Mouse (Mus musculus) right cerebral cortex, postnatal 14 days (tissue): ENCODE data around the gene Tbc1d22a.

ENCODE experiments used
- DNase-seq: peaks from one replicate; pipeline ENCODE4 v3.0.0; 2022

Tbc1d22a gene

DNA sequence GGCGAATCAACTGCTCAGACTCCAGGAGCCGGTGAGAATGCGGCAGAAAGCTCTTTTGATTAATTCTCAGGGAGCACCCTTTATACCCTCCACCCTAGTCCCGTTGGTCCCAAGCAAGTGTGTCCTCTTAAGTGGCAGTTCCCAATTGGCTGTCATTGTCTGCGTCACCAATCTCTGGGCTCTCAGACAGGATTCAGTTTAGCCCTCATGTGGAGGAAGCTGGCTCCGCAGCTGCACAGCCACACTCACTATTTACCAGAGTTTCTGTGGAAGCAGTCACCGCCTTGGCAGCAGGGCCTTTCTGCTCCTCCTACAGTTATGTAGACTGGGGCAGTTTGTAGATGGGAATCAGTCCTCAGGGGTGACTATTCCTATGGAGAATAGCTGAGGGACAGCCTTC is 256.9 kb downstream of the Tbc1d22a start:
- peak; percentile 43 for DNase-seq

DNA sequence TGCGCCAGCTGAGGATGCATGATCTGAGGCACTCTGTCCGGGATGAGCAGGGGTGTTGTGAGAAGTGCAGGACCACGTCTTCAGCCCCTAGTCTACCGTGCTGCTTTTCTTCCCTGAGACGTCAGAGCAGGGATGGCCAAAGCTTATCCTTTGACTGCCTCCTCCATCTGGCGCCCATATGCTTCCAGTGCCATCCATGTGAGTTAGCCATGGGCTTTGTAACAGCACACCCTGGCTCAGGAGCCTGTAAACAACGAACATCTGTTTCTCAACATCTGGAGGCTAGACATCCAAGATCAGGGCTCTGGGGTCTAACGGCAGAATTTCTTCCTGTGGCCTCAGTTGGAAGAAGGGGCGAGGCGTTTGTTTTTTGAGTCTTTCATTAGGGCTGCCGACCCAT is 259.2 kb downstream of the Tbc1d22a start:
- no peak for DNase-seq

DNA sequence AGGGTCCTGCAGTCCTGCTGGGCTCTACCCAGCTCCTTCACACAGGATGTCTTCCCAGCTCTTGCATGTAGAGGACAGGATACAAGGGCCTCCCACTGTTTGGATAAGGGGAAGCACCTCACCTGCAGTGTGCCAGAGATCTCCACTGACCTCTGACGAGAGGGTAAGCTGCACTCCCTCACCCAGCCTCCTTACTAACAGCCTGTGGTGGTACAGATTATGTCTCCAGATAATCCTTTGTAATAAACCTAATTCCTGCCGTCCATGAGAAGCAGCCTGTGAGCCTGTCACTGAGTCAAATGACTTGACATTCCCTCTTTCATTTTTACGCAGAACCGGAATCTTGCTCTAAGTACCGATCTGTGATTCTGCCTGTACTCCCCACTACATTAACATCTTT is 260.7 kb downstream of the Tbc1d22a start:
- DNase-seq, result no peak

DNA sequence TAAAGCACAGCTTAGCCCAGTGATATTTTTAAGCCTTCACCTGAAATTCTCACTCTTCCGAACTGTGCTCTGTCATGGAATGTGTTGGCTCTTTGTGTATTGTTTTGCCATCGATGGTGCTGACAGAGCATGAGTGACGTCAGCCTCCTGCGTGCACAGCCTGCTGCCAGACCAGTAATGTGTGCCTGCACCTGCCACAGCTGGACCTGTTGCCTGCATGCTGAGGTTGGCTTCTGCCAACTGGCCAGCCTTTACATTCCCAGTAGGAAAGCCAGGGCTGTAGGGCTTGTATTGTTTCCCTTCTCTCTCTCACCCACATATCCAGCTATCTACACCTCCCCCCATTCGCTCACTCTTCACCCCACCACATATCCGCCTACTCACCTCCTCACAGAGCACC is 262.2 kb downstream of the Tbc1d22a start:
- no peak for DNase-seq

DNA sequence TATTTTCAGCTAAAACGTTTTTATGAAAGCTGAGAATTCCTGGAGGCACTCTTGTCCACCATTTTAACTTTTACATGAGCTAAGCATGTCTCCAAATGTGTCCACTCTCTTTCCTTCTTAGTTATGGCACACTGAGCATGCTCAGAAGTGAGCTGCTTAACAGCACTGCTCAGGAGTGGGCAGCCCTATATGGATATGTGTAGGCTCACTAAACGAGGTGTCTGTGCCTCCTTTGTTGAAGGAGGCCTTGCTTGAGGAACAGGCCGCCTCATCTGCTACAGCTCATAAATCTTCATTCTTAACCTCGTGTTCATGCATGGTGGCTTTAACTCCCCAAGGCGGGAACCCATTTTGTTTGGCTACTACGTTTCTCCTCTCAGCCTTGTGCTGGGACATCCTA is 262.8 kb downstream of the Tbc1d22a start:
- DNase-seq, result no peak

DNA sequence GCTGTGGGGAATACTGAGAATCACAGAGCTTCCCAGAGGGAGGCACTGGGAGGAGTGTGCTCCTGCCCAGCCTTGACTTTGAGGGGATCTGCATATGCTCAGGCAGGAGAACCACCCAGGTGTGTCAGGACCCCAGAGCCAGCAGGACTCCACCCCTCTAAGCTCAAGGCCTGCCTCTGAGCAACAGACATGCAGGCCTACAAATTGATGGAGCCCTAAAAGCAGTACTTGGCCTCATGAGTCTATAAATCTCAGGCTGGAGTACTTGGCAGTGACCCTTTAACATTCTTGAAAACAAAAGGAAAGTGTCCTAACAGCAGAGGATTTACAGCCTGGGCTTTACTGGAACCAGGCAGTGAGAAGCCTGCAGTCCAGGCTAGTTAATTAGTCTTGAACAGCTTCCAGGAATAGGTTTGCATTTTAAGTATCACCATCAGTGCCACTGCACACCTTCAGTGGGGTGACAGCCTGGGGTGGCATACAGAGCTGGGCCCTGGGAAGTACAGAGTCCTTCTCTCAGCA is 263.3 kb downstream of the Tbc1d22a start:
- DNase-seq, result no peak

DNA sequence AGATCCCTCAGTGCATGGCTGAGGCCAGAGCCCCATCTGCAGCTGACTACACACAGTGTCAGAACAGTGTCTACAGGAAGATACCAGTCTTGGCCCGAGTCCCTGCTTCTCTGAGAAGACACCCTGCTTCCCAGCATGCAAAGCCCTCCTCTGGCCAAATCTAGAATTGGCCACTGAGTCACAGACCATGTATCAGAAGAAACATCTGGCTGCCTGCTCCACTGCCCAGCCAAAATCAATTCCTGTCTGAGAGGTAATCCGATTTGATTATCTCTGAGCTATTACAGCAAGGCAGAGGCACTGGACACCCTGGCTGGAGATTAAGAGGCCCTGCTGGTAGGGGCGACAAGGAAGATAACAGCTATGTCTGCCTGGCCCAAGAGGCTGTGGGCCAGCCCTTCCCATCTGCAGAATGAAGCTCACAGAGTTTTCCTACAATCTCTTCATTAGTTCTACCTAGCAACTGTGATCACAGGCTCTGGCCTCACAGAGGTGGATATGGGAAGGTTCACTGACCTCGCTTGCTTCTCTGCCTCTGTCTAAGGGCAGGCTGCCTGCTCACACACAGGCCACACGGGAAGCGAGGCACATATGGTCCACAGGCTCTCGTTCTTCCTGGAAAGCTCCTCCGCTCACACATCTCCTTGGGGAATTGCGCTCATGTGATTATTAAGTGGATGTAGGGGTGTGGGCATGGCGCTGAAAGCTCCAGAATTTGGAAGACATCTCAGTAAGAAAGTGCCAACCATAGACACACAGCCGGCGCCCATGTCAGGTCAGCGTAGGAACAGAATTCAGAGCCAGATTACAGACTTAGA is 264.6 kb downstream of the Tbc1d22a start:
- no peak for DNase-seq

DNA sequence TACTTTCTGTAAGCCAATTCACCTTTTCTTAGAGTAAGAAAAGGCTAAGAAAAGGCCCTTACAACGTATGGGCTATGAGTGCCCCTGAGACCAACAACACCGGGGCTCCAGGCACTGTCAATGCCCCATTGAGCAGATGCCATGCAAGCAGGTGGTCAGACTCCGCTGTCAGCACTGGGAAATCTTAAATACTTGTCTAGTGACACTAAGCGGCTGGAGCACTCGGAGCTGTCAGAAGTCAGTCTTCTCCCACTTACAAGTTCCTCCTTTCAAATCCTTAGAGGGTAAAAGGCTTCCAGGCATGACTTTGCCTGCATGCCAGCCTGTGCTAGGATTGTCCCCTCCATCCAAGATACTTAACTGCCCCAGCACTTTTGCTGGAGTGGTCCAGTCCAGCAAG is 268.1 kb downstream of the Tbc1d22a start:
- DNase-seq, result no peak

DNA sequence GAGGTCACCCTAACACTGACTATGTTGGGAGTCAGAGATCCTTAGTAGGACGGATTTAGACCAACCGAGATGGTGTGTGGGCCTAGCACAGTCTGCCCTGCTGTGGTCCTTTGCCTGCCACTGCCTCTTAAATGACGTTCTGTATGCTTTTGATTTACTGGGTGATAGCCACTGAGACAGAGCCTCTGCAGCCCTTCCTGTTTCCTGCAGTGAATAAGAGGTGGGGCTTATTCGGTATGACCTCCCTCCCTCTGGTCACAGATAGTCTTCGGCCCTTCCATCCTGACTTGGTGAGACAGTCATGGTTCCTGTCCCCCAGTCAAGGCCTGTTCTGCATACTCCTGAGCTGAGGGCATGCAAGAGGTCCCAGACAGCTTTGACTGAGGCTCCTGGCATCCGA is 271.6 kb downstream of the Tbc1d22a start:
- no peak for DNase-seq

DNA sequence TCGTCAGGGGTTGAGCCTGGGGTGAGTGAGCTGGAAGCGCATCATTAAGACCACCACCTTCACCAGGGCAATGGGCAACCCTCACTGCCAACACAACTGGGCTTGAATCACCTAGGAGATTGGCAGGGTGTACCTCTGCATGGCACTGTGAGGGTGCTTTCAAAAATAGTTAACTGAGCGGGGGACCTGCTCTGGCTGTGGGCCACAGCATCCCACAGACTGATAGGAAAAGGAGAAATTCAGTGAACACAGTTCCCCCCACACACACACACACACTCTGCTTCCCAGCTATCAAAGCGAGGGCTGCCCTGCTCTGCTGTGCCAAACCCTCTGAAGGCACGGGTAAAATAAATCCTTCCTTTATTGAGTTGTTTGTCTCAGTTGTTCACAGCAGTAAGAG is 273.1 kb downstream of the Tbc1d22a start:
- DNase-seq, result no peak

DNA sequence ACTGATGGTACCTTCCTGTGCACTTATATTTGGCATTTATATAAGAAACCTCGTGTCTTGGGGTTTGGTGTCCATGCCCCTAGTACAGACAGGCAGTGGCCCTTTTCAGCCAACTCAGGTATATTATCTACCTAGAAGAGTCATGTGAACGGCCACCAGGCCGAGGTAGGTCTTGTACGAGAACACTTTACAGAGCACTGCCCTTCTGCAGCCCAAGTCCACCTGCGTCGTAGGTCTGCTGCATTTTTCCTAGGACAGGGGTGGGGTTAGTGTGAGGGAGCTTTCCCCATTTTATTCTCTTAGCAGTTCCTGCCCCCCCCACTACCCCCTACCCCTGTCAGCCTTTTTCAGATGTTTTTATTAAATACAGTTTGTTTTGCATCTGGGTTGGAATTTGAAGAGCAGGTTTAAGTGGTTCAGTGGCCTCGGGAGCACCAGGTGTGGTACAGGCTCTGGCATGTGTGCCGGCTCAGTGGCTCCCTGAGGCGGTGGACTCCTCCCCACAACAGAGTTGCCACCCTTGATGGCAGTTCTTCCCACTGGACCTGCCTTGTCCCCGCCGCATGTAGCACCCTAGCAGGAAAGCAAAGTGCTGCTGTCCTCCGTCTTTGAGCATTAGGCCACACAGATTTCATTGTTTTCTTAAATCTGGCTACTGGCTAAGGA is 277.3 kb downstream of the Tbc1d22a start:
- DNase-seq, result no peak

DNA sequence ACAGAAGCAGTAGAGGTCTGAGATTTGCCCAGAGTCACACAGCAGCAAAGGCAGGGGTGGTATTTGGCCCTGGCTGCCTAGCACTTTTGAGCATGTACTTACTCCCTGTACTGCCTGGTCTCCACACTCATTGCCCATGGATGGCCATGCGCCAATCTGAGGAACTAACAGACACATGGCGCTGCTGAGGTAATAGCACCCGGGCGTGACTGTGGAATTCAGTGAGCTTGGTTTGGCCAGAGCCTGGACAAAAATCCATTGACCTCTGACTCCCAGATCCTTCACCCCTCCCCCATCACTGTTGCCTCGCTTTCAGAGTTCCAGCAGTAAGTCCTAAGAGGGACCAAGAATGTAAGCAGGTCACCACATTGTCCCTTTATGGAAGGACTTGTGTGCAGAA is 278.4 kb downstream of the Tbc1d22a start:
- no peak for DNase-seq

DNA sequence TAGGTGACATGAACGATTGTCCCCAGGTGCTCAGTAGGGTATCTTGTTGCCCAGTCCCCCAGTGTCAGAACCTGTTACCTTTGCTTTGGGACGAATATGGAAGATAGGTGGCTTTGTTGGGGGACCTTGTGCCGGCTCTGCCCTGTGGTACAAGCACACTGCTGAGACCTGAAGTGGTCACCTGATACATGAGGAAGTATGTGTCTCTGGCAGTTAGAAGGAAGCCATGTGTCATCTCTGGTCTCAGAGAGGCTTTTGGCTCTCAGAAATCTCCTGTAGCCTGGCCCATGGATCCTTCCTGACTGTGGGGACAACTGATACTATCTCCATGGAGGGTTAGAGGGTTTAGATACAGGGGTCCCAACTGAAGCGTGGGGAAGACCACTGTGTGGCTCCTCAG is 281.9 kb downstream of the Tbc1d22a start:
- no peak for DNase-seq

DNA sequence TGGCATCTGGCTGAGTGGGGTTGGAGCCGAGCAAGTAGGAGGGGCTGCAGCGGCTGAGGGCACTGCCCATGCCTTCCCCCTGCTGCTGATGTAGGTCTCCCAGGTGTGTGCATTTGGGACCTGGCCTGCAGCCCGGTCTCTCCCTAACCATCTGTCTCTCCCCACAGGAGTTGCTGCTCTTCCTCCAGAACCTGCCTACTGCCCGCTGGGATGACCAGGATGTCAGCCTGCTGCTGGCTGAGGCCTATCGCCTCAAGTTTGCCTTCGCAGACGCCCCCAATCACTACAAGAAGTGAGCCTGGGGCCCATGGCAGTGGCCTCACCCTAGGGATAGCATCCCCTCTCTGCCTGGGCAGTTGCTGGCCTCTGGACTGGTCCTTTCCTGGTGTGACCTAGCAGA is 282.4 kb downstream of the Tbc1d22a start:
- DNase-seq, result no peak

DNA sequence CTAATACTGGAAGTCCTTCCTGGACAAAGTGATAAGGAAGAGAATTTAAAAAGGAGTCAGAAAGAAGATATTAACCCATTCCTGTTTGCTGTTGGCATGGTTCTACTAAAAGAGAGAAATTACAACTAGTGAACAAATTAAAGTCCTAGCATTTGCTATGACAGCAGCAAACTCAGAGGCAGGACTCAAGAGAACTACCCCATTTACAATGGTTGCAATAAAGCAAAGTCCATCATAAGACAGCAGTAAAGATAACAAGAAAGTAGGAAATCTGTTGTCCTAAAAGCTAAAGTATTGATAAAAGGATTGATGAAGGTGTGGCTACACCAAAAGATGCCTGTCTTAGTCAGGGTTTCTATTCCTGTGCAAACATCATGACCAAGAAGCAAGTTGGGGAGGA is 286.3 kb downstream of the Tbc1d22a start:
- DNase-seq, result no peak

DNA sequence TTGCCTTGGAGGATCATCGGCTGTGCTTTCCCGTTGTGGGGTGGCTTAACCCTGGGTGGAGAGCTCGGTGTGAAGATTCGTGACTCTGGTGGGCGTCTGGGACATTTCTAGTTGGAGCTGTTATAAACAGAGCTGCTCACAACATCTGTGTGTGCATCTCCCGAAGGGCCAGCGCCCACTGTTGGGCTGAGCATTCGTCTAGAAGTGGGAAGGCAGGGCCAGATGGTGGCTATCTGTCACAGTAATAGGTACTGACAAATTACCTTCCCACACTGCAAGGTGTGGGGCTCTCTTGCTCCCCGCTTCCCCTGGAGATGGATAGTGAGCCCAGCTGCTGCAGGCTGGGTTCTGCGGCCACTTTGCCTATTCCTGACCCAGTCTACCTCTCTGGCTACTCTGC is 289.2 kb downstream of the Tbc1d22a start:
- DNase-seq, result no peak

DNA sequence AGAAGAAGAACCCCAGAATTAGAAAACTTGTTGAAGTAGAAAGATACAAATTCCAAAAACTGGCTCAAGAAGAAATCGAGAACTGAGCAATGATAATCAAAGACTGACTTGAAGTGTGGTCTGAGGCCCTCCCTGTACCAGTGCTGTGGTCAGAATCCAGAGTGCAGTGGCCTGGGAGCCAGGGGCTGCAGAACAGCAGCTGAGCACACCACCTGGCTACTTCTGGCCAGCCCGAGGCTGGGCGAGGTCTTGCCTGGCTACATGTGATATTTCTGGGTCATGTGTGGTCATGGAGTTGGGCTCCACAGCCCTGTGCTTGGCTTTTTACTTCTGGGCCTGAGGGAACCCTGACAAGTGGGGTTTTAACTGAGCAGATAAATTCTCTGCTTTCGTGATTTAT is 292.4 kb downstream of the Tbc1d22a start:
- no peak for DNase-seq

DNA sequence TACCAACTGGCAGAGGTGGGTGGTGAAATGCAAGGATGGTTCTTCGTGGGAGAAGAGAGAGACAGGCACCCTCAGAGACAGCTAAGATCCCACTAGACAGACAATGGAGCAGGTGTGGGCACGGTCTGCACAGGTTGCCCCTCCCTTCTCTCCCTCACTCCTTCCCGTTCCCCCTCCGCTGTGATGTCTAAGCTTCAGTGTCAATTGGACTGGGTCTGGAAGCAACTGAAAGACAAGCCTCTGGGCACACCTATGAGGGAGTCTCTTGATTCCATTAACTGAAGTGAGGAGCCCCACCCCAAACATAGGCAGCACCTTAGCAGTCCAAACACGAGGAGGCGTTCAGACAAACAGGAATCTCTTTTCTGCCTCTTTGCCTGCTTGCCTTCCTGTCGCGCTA is 293.3 kb downstream of the Tbc1d22a start:
- no peak for DNase-seq

DNA sequence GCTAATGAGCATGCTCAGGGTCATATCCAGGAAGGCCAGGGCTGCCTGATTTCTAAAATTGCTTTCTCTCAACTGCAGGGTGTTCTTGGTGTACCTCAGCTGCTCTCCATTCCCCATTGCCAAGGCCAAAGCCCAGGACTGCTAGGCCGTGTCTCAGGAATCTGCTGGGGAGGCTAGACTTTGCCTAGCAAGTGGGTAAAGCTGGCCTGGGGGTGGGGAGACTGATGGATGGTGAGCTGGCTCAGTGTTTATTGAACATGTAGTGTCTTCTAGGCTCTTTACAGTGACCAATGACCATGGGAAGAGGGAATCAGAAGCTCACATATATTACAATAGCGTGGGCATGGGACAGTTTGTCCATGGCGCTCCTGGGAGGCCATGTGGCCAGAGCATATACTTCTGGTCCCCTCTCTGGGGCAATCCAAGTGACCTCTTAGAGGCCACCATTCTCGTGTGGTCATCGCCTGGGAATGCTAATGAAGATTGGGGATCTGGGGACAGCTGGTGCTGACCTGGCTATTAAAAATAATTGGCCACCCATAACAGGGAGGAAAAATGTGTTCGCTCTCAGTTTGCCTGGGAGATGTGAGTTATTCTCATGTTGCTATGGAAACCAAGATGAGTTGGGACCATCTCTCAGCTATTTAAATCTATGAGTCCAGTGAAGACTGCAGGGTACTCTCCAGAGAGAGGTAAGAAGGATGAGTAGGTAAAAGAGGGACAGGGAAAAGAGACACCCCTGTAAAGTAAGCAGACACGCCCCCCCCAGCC is 294.3 kb downstream of the Tbc1d22a start:
- DNase-seq, result no peak

DNA sequence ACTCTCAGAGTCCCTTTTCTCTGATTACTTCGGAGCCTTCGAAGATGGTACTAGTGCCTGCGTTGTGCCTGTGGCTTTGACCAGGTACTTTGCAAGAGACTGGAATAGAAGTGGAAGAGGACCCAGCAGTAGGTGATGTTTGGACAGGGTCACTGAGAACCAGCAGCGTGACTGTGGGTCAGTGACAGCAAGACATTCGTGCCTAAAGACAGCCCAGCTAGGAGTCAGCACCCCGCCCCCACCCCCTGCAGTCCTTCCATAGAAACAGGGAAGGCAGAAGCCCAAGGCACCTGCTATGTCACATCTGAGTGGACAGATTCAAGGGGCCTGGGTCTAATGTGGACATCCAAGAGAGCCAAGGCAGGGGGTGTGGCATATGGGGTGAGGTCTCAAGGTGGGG is 295.3 kb downstream of the Tbc1d22a start:
- no peak for DNase-seq

DNA sequence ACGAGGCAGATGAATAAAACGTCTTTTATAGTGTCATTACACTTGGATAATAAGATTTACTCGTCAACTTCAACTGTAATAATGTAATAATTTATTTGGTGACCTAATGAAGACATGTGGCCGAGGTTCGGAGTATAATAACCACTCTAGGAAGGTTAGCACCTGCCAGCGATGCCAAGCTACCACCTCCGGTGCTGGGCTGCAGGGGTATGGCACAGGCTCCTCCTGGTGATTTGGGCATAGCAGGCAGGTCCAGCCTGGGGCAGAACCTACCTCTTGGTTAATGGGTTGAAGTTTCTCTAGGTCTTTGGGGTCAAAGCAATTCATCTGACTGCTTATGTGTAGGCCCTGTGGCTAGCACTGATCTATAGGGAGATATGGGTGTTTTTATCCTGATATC is 296.9 kb downstream of the Tbc1d22a start:
- no peak for DNase-seq

DNA sequence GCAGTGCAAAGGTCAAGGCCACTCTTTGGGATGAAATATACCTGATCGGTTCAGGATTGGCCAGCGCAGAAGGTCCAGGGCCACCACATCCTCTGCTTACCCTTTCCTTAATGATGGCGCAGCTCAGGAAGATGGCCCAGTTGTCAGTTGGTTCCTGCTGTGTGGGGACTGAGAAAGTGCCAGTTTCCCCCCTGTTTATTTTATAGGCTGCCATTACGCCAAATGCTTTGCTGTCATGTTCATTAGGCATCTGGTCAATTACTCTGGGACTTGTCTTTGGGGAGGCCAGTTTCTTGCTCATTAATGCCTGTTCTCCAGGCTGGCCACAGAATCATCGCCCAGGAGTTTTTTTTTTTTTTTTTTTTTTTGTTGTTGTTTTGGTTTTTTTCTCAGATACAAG is 299.1 kb downstream of the Tbc1d22a start:
- DNase-seq, result no peak

DNA sequence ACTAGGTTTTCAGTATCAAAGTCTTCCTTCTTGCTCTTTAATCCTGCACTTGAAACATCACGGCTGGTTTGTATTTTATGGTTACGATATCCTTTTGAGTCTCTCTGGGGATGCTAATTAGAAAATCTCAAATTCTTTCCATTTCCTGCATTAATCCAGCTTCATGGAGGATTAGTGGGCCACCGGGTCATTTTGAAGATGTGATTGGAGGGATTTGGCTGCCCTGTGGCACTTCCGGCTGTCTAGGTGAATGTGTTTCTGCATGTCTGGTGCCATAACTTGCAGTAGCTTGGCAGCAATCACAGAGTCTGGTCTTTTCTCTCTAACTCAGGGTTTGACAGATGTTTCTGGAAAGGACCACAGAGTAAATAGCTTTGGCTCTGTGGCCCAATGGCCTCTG is 305.9 kb downstream of the Tbc1d22a start:
- DNase-seq, result no peak

DNA sequence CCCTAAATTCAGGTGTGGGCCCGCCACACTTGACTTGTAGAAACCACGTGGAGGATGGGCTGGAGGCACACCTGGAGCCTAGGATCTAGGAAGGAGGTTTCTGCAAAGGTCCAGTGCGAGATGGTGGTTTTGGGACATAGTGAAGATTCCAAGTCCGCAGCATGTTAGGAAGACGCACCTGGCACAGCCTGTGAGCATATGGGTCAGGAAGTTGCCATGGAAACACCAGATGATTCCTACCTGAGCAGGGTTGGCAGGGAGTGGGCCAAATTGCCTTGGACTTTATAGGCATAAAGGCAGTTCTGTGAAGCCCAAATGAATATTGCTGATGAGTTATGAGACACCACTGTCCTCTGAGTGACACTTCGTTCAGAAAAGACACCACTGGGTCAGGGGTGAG is 321.1 kb downstream of the Tbc1d22a start:
- DNase-seq, result no peak
